Mouse (Mus musculus) natural killer cell, adult 2 months (primary cell): ENCODE results near the gene Epn3.

Experiments
- DNase-seq, 2 experiments: peaks; one replicate each; pipeline ENCODE4 v3.0.0; 2022; ENCODE audit warnings: low spot score in 2 of 2

Epn3 gene

DNA sequence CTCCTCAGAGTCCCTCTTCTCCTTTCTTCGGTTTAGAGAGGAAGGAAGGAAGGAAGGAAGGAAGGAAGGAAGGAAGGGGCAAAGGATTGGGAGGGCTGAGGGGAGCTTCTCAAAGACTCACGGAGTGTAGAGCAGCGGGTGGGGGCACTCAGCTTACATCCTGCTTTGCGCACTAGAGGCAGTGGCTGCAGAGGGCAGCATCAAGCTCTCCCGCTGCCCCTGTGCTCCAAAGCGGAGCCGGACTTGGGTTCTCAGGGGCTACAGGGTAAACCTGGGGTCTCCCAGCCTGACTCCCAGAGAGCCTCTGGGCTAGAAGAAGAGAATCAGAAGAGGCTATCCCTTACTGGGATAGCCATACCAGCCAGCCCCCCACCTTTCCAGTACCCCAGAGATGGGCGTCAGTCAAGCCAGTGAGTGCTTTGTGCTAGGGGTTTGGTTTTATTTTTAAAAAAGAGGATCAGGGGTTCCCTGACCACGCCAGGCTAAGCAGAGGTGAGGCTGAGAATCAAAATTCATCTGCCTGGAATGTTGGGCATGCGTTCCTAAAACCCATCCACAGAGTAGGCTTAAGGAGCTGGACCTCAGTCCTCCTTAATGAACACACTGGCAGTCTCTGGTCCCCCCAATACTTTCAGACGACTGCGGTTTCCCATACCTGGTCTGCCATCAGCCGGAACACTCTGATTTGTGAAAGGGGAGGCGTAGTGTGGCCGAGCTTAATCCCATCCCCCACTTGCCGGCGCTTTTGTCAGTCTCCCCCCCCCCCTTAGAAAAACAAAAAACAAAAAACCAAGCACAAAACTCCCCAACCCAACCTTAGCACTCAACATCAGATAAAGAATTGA, 27.8 kb downstream of the Epn3 start:
- DNase-seq: no peak

DNA sequence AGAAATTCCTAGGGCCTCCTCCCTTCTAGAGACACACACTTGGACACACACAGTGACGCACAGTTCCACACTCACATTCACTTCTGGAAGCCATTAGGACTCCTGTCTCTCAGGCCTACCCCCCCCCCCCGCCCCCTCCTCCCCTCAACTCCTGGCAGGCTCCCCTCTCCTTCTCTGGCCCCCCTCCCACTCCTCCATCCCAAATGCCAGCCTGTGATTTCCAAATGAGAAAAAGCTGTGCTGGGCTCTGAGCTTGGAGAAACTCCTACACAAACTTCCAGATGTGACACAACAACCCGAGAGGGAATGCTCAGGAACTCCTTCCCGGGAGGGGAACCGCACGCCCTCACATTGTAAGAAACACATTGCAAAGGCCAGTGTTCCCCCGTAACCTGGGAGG, 29.4 kb downstream of the Epn3 start:
- no peak for DNase-seq

DNA sequence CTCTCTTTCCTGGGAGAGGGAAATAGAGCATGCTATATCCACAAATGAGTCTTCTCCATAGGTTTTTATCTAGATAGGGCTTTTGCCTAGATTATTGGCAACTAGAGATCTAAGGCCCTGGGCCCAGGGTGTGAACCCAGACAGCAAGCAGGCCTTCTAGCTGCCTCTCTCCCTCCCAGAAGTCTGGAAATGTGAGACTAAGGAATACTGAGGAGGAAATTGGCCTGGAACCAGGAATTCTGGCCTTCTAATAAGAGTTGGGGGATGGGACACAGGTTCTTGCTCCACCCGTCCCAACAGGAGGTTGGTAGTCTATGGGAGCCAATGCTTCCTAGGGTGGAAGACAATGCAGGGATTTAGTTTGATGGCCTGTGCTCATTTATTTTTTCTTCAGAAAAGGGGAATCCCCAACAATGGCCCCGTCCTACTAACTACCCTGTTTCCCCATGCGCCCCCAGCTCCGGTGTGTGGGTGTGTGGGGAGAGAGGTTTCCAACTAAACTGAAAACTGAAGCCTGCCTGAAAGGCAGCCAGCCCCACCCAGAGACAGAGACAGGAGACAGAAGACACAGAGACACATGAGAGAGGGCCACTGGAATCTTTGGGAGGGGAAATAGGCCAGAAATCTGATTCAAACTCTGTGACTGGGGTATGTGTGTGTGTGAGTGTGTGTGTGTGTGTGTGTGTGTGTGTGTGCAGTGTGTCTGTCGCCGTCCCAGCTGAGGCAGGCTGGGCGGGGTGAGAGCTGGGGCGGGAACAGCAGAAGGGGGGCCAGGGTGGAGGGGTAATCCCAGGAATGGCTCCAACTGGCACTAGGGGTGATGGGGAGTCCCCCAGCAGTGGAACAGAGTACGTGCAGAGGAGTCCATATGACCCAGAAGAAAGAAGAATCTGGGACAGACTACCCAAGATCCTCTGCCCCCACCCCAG, 30.4 kb downstream of the Epn3 start:
- DNase-seq: no peak

DNA sequence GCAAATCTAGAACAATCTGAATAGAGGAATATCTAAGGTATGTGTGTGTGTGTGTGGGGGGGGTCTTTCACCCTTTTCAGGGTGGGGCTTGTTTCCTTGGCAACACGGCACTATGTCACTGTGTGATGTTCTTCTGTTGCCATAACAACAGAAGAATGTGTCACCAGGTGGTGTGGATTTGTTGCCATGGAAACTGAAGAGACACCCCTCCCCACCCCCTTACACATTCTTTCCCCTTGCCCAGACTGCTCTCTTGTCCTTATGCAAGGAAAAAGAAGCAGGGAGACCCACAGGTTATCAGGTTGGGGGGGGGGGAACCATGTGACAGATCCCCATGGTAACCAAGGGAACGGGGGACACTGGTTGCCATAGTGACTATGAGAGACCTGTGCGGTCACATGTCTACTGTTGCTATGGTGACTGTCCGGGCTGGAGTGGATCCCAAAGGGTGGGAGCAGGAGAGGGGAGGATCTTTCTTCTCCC, 31.2 kb downstream of the Epn3 start:
- no peak for DNase-seq

DNA sequence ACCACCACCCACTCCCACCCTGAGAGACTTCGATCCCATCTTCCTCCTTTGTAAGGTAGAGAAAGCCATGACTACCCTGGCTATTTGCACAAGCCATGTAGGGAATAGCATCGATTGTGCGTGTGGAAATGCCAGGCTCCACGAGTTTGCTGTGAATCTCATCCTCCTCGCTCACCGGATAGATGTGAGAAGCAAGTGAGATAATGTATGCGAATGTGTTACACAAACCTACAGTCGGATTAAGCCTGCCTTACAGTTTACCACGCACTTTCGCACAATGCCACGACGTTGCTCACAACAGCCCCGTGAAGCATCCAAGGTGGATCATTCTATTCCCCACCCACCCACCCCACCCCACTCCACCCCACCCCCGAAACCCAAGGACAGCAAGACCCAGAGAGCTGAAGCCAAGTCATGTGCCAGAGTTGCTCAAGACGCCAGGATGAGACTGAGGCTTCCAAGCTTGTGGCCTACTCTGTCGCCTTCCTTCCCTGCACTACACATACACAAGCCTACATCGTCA, 33.4 kb downstream of the Epn3 start:
- DNase-seq: no peak

DNA sequence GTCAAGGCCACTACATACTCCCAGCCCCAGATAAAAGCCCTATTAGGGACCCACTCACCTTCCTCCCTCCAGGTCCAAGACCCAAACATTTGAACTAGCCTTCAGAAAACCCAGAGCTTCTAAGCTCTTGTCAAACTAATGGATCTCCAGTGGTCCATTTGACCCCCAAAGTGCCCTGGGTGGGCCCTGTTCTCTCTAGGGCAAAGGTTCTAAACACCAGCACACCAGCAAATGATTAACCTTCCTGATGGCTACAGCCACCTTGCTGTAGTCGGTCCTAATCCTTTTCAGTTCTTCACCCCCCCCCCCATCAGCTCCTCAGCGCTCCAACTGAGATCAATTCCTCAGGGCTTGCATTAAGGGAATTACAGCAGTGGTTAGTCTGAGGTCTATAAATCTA, 35.6 kb downstream of the Epn3 start:
- DNase-seq: no peak

DNA sequence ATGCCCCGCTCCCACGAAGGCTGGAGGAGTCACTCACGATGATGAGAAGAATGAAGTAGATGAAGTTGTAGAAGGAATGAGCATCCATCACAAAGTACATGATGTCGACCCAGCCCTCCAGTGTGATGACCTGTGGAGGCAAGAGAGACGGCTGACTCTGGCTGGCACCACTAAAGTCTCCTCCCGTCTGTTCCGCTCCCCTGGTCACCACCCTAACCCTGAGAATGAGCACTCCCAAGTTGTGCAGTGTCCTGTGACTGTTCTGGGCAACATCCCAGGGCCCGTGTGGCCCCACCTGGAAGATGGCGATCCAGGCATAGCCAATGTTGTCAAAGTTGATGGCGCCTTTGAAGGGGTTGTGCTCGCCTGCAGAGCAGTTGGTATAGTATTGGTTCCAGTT, 37.9 kb downstream of the Epn3 start:
- no peak for DNase-seq

DNA sequence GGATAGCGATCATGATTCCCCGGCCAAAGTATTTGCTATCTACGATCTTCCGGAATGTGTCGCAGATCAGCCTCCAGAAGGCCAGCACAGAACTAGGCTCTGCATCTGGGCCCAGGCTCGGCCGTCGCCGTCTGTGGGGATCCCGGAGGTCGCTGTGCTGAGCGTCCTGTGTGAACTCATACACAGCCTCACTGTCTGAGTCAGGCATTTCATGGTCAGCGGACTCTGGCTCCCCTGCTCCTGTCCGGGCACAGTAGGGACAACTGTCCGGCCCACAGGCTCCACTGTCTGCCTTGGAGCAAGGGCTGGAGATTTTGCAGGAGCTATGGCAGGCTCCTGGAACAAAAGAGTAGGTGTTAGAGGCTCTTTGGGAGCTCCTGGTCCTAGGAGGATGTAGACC, 42.8 kb downstream of the Epn3 start:
- DNase-seq: no peak

DNA sequence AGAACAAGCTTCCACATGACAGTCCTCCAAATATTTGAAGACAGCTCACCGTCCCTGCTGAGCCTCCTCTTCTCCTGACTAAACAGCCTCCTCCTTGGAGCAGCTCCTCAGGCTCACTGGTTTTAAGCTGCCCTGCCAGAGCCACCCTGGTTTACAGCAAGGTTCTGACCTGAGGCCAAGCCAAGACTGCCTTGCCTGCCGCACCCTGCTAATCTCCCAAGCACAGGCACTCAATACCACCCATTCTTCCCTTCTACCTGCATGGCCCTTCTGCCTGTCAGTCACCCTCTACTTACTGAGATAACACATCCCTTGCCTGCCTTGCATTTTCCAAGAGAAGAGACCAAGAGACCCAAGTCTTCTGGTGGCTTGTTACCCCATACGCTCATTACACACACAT, 43.4 kb downstream of the Epn3 start:
- DNase-seq: no peak

DNA sequence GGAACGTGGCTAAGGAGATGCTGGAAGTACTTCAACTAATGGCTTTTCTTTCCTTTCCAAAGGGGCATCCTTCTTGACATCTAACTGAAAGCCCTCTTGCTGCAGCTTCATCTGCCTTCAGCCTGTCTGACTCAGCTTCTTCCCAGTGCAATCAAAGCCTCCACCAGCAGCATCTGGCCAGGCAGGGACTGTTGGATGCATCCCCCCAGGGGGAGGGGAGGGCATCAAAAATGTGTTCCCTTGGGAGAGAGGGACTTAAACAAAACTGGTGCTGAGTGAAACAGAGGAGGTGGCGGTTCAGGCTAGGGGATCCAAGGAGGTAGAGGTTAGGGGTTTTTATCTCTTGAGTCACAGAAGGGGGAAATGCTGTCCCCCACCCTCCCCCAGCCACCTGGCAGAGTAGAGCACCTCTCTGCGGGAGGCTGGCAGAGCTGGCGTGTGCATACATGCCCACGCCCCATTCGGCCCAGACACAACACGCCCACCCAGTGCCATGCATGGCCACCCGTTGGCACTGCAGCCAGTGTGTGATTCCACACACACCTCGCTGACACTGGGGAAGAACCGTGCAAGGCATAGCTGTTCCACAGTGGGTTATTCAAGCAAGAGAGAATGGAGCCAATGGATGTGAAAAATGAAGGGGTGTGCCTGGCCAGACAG, 44.5 kb downstream of the Epn3 start:
- DNase-seq: no peak

DNA sequence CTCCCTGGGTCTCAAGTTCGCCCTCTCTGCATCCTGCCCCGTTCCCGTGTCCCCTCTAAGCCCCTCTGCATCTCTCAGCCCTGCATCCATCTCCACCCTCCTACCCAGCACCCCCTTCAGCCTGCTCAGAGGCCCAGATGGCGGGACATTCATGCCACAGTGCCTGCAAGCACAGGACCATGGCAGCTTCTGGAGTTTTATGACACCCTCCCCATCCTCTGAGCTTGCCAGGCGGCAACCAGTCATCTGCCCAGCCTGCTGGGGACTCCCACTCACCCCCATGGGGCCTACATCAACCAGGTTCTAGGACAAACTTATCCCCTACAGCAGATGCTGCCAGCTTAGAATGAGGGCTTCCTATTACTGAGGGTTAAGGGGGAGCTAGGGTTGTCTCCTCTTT, 45.0 kb downstream of the Epn3 start:
- no peak for DNase-seq

DNA sequence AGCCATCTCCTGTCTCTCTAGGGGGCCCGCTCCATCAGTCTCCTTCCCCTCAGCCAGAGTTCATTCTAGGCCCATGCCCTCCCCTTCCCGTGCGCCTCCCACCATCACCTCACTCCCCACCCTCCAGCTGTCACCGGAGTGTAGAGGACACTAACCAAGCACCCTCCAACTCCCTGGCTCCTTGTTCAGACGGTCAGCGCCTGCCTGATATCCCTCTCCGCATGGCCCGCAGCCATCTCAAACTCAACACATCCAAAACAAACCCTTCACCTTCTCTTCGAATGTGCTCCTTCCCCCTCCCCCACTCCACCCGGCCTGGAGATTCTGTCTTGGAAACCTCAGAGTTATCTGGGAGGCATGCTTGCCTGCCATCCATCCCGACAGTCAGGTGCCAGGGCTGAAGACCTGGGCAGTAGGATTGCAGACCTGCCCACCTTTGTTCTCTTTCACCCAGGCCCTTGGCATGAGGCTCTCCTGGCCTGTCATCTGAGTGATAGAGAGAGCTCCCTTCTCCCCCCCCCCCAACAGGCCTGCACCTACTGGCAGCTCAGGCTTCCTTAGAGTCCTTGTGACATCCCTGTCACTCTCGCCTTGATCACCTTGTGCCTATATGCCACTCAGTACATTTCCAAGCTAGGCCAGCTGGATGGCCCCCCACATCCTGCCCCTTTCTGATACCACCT, 48.5 kb downstream of the Epn3 start:
- DNase-seq: no peak

DNA sequence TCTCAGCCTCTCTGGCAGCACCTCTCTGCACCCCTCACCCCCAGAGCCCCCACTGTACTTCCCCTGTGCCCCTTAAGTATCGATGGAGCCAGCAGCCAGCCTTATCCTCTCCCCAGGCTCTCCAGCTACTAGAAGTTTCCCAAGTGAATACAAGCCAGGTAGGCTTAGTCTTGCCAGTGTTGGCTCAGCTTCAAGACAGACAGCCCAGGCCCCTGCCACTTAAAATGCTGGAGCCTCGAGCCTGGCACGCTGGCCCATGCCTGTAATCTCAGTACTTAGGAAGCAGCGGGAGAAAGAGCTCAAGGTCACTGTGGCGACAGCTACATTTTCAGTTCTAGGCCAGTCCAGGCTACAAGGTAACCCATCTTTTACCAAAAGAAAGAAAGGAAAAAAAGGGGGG, 49.9 kb downstream of the Epn3 start:
- no peak for DNase-seq

DNA sequence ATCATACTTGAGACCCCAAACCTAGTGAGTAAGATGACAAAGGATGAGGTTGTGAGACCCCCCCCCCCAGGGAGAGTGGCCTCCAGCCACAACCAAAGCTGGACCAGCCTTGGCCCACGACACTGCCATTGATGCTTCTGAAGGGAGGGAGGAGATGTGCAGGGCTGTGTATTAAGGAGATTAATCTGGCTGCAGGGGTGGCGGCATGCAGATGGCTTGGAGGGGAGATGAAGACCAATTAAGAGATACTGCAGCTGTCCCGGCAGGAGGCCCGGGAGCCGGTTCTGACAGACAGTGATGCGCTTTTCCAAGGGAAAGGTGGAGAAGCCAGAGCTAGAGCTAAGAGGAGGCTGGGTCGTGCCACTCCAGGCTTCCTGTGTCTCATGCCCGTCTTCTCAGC, 50.5 kb downstream of the Epn3 start:
- DNase-seq: no peak

DNA sequence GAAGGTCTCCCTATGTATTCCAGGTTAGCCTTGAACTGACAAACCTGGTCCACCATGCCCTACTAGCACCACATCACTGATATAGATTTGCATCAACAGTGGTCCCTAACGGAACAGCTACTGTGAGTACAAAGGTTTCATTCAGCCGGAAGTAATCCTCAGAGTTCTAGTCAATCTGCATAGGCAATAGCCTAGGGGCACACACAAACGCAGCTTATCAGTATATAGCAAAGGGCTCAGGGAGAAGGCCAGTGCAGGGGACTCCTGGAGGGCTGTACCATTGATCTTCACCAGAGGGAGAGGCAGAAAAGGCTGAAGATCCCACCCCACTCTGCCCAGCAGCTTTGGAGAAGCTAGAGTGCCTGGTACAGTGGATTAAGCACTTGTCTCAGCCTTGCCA, 52.8 kb downstream of the Epn3 start:
- DNase-seq: no peak

DNA sequence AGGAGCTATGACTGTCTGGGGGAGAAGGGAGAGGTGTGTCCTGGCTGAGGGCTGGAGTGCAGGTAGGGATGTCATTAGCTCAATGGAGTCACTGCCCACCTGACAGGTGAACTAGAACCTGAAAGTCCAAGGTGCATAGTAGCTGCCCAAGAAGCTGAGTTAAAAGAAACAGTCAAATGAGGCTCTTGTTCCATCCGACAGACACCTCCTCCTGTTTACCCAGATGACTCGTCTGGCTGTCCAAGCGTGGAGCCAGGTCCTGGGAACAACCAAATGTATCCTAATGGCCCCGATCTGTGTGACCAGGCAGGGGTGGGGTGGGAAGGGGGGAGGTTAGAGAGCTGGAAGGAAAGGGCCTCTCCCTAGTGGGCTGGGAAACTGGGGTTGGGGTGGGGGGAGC, 54.5 kb downstream of the Epn3 start:
- DNase-seq: no peak

DNA sequence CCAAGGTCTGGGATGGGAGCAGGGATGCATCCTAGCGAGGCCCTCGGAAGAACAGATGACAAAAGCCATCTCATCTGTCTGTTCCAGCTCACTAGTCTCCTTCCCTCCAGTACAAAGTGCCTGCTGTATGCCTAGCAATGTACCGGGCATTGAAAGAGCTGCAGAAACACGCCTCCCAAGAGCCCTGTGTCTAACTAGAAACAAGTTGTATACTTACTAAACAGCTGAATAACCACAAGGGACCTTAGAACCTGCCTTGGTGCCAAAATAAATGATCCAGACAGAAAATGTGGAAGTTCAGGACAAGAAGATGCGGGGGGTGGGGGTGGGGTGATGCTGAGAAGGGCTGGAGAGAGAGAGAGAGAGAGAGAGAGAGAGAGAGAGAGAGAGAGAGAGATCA, 54.9 kb downstream of the Epn3 start:
- no peak for DNase-seq

DNA sequence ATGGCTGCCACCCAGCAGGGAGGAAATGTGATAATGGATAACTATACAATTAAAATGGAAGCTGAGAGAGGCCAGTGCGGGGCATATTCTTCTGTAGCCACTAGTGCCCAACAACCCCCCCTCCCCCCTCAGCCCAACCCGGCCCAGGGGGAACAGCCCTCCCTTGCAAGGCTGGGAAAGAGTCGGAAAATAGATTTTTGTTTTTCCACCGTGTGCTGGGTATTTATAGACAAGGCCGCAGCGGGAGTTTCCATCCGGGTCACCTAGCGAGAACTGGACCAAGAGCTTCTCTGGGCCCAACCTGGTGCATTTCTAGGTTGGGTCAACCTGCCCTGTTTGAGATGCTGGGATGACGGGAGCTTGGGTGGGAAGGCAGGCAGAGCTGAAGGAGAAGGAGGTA, 58.0 kb downstream of the Epn3 start:
- DNase-seq: no peak

DNA sequence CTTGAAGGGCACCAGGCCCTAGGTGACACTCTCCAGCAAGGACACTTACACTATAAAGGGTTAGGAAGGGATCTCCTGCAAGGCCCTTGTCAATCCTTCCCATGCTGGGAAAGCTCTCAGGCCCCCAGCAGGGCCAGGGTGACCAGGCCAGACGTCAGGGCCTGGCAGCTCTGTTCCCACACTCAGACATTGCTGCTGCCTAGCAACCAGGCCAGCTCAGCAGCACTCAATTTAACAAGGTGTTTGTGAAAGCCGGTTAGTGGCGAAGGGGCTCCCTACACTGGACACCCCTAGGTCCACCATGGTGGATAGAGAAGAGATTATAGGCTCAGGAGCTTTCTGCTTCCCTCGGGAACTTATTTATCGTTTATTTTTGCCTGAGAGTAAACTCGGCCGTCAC, 58.7 kb downstream of the Epn3 start:
- no peak for DNase-seq

DNA sequence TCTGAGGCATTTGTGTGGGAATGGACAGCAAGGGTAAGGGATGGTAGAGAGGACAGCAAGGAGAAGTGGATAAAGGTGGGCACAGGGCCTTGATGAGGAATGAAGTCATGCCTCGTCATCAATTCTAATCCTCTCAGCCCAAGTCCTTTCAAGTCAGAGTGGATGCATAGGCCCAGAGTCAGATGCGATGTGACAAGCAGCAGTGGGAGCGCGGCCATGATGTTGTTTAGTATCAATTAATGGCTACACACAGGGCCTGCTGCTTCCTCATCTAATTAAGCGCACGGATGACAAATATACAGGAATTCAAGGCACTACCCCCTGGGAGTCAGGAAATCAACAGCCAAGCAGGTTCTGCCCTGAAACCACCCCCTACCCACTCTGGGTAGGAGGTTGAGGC, 59.4 kb downstream of the Epn3 start:
- no peak for DNase-seq
